18 mouse cellular contexts compared by ENCODE assay signal in genomic region chr9:16310855-16311848, GRCm38 (mm10).
DNase-seq lines count a peak whose midpoint lies in the region; ATAC-seq and TF ChIP-seq lines count a peak whose summit lies in the region.
"Had no signal": no experiment of that assay in that cellular context is flagged by ENCODE, and none has a peak within 500 bp of the region (broad histone marks: within the 10 kb centered on the region; RNA-seq: fewer than 3 reads in every experiment).

No protein-coding gene starts in this region.

- TF ChIP-seq CTCF in liver, postnatal 0 days (IDR thresholded peaks at IDR 0.05; ENCODE audit: low read depth), result no peak

- no peaks in the 10 kb centered on the region for H3K36me3 ChIP-seq in neural tube, embryonic 11.5 days (ENCODE audit: control insufficient read depth, insufficient read depth, low read length)
- no peaks in the 10 kb centered on the region for H3K36me3 ChIP-seq in midbrain, embryonic 13.5 days
- H3K36me3 ChIP-seq in liver, postnatal 0 days (replicated peaks; ENCODE audit: insufficient read depth, low read length), result no peaks in the 10 kb centered on the region
- H3K36me3 ChIP-seq: heart, embryonic 13.5 days had no signal

- ATAC-seq in neural tube, embryonic 11.5 days (ENCODE audit: insufficient read depth, low FRiP score, low TSS enrichment), result peak; percentile 55; the same call in 1 of the 2 replicates
- peak; percentile 62 for ATAC-seq in midbrain, embryonic 13.5 days
- no peak for ATAC-seq in liver, postnatal 0 days
- ATAC-seq: intestine, postnatal 0 days had no signal

- no peaks in the 10 kb centered on the region for H3K27me3 ChIP-seq in neural tube, embryonic 11.5 days (ENCODE audit: control insufficient read depth, insufficient read depth, low read length)
- H3K27me3 ChIP-seq in midbrain, embryonic 13.5 days, result no peaks in the 10 kb centered on the region
- no peaks in the 10 kb centered on the region for H3K27me3 ChIP-seq in liver, postnatal 0 days (ENCODE audit: insufficient read depth, low read length)
- H3K27me3 ChIP-seq: heart, embryonic 13.5 days had no signal

- TF ChIP-seq EP300 in liver, postnatal 0 days (IDR thresholded peaks at IDR 0.05; ENCODE audit: low read depth), result no peak

- H3K9me3 ChIP-seq in neural tube, embryonic 11.5 days (ENCODE audit: control insufficient read depth, low read length), result no peaks in the 10 kb centered on the region
- no peaks in the 10 kb centered on the region for H3K9me3 ChIP-seq in midbrain, embryonic 13.5 days
- no peaks in the 10 kb centered on the region for H3K9me3 ChIP-seq in liver, postnatal 0 days (ENCODE audit: low read length)
- H3K9me3 ChIP-seq: heart, embryonic 13.5 days had no signal

- H3K9ac ChIP-seq in neural tube, embryonic 11.5 days (ENCODE audit: low read length), result no peak overlapping the region
- H3K9ac ChIP-seq in midbrain, embryonic 13.5 days (replicated peaks), result no peak overlapping the region
- H3K9ac ChIP-seq in liver, postnatal 0 days (replicated peaks), result no peak overlapping the region
- H3K9ac ChIP-seq: heart, embryonic 13.5 days; lung, embryonic 14.5 days had no signal

- no peak overlapping the region for H3K4me2 ChIP-seq in neural tube, embryonic 11.5 days (ENCODE audit: low read depth)
- H3K4me2 ChIP-seq in midbrain, embryonic 13.5 days (replicated peaks), result no peak overlapping the region
- H3K4me2 ChIP-seq in liver, postnatal 0 days (ENCODE audit: low read depth, low read length), result no peak overlapping the region
- H3K4me2 ChIP-seq: heart, embryonic 13.5 days; lung, embryonic 14.5 days had no signal

- H3K4me3 ChIP-seq in neural tube, embryonic 11.5 days (ENCODE audit: low read depth, low read length), result no peak overlapping the region
- no peak overlapping the region for H3K4me3 ChIP-seq in midbrain, embryonic 13.5 days (replicated peaks)
- no peak overlapping the region for H3K4me3 ChIP-seq in liver, postnatal 0 days (ENCODE audit: low read depth, low read length)
- H3K4me3 ChIP-seq: heart, embryonic 13.5 days had no signal

- peaks cover 13% of the 10 kb centered on the region; the same call in 1 of the 2 replicates for H3K4me1 ChIP-seq in neural tube, embryonic 11.5 days (ENCODE audit: control insufficient read depth, insufficient read depth, low read length)
- peaks cover 28% of the 10 kb centered on the region for H3K4me1 ChIP-seq in midbrain, embryonic 13.5 days (replicated peaks)
- H3K4me1 ChIP-seq in liver, postnatal 0 days (ENCODE audit: insufficient read depth), result no peaks in the 10 kb centered on the region; the same call in 1 of the 2 replicates

- DNase-seq in embryo, embryonic 11 days, result peak; percentile 28
- no peak for DNase-seq in embryo, embryonic 10.5 days (ENCODE audit: low spot score)
- DNase-seq in neural tube, embryonic 11.5 days (ENCODE audit: low spot score), result peak; percentile 23
- no peak for DNase-seq in neural tube, embryonic 10.5 days (ENCODE audit: extremely low spot score, low spot score)
- no peak for DNase-seq in frontal cortex, adult 2 months (ENCODE audit: extremely low spot score in 1 of 2, low spot score in 1 of 2)
- DNase-seq in adrenal gland, postnatal 4 days (ENCODE audit: low spot score in 2 of 2), result no peak
- no peak for DNase-seq in liver, postnatal 0 days
- DNase-seq: cerebellum, adult 18-20 months; cerebellum, postnatal 36 days; heart, postnatal 4 days; layer of hippocampus, postnatal 36 days; left cerebral cortex, postnatal 4 days; lung, embryonic 14.5 days; right cerebral cortex, postnatal 14 days; thymus, postnatal 25 days had no signal

- WGBS in neural tube, embryonic 11.5 days, result 68% methylated on average over 5 of the region's 5 CpGs
- WGBS in midbrain, embryonic 13.5 days, result 41% methylated on average over 5 of the region's 5 CpGs
- 55% methylated on average over 5 of the region's 5 CpGs for WGBS in liver, postnatal 0 days (ENCODE audit: insufficient replicate concordance)

- no peak overlapping the region for H3K27ac ChIP-seq in neural tube, embryonic 11.5 days (ENCODE audit: low read depth, low read length)
- peak overlapping the region; percentile 51 for H3K27ac ChIP-seq in midbrain, embryonic 13.5 days
- H3K27ac ChIP-seq in liver, postnatal 0 days (ENCODE audit: low read depth), result no peak overlapping the region
- H3K27ac ChIP-seq: heart, embryonic 13.5 days had no signal

Comparison
In these comparisons a context has a peak if more than half of its experiments do, and no peak if none do; other contexts are left out.
1. DNase-seq: peak in embryo, embryonic 11 days (single experiment) and neural tube, embryonic 11.5 days (single experiment); none in embryo, embryonic 10.5 days (single experiment), neural tube, embryonic 10.5 days (single experiment), frontal cortex, adult 2 months (0 of 2), adrenal gland, postnatal 4 days (0 of 2) and liver, postnatal 0 days (single experiment).